Mouse (Mus musculus): ENCODE measurements around the gene Cdipt. TPM values are rescaled to one million over a fixed set of nuclear protein-coding genes. Genes with fewer than 3 reads are reported as not detected.

Gene Cdipt
- polyA plus RNA-seq, 1 experiment = 237 TPM

GRCm38 (mm10) chr7:127020901-127021562 lies 45.3 kb downstream of the Cdipt start, which contains the start of the genes Gm42742 and Prrt2:
Gm42742 (minus strand) TSS chr7:127021097.
Prrt2 (minus strand) TSS chr7:127021211.
- peak; percentile 23 for DNase-seq
- Histone ChIP-seq H3K27me3 (replicated peaks; ENCODE audit: control insufficient read depth, insufficient read depth, low read length) (no peaks in the 10 kb centered on the region), H3K27ac (ENCODE audit: insufficient read depth, low read depth, low read length) (no peak within 1 kb of the TSS), H3K4me3 (ENCODE audit: insufficient read depth, low read depth, low read length) (peak within 1 kb of the TSS; percentile 36; the same call in 1 of the 2 replicates), H3K36me3 (ENCODE audit: control insufficient read depth, insufficient read depth, low read length) (no peaks in the 10 kb centered on the region), H3K4me1 (ENCODE audit: control insufficient read depth, insufficient read depth, low read length) (peaks cover 17% of the 10 kb centered on the region)
- no peak for TF ChIP-seq CTCF (conservative IDR thresholded peaks at IDR 0.05; ENCODE audit: insufficient read depth, insufficient read length, low read depth, low read length)
- TF ChIP-seq POLR2A (IDR thresholded peaks at IDR 0.05; ENCODE audit: low read depth, low read length) = no peak
- 9% methylated on average over 37 of the region's 37 CpGs for WGBS

DNA sequence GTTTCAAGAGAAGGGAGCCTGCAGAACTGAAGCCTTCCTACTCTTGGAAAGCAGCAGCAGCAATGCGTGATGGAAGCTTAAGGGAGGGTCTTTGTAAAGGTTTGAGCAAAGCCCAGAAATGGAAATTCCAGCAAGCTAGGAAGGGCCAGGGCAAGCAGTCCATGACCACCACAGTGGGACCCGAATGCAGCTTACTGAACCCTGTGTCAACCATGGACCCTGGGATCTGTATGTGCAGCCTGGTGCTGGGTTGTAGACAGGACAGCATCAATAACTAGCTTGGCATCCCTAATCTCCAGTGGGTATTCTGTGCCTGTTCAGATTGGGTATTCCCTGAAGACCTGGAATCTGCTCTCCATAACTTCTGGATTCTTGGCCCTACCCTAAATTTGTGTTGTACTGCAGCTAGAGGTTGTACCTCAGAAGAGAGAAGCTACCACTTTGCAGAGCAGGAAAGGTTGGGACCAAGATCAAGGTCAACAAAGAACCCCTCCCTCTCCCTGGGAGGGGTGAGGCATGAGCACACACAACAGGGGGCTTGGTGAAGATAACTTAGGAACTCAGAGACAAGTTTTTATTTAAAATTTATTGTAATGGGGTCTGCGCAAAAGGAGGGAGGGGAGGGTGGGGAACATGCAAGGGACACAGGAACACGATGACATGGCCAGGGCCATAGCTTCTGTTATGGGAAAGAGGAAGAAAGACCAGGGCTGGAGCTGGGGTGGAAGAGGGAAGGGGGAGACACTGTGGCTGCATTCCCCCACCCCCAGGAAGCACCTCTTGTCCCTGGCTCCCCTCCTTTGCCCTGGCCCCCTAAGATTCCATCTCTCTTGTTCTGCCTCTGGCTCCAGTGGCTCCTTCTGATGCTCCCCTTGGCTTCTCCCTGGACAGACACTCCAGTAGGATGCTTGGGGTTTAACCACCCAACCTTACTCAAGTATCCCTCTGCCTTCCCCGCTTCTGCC lies 46.1 kb downstream of the Cdipt start:
- Histone ChIP-seq H3K27me3 (replicated peaks; ENCODE audit: control insufficient read depth, insufficient read depth, low read length) (no peaks in the 10 kb centered on the region), H3K4me3 (ENCODE audit: insufficient read depth, low read depth, low read length) (no peak overlapping the region), H3K36me3 (ENCODE audit: control insufficient read depth, insufficient read depth, low read length) (no peaks in the 10 kb centered on the region), H3K4me1 (ENCODE audit: control insufficient read depth, insufficient read depth, low read length) (peaks cover 17% of the 10 kb centered on the region), H3K27ac (ENCODE audit: insufficient read depth, low read depth, low read length) (no peak overlapping the region)
- TF ChIP-seq CTCF (conservative IDR thresholded peaks at IDR 0.05; ENCODE audit: insufficient read depth, insufficient read length, low read depth, low read length) (no peak), POLR2A (IDR thresholded peaks at IDR 0.05; ENCODE audit: low read depth, low read length) (no peak)
- 57% methylated on average over 5 of the region's 5 CpGs for WGBS
- DNase-seq = no peak

- 95% methylated on average over 7 of the region's 7 CpGs for WGBS
- DNase-seq = no peak
- no peak overlapping the region for H3K4me3 ChIP-seq (ENCODE audit: insufficient read depth, low read depth, low read length)
- H3K4me1 ChIP-seq (ENCODE audit: control insufficient read depth, insufficient read depth, low read length) = peaks cover 15% of the 10 kb centered on the region
- no peak for TF ChIP-seq POLR2A (IDR thresholded peaks at IDR 0.05; ENCODE audit: low read depth, low read length)
- no peak for TF ChIP-seq CTCF (conservative IDR thresholded peaks at IDR 0.05; ENCODE audit: insufficient read depth, insufficient read length, low read depth, low read length)
- no peak overlapping the region for H3K27ac ChIP-seq (ENCODE audit: insufficient read depth, low read depth, low read length)
- H3K36me3 ChIP-seq (ENCODE audit: control insufficient read depth, insufficient read depth, low read length) = no peaks in the 10 kb centered on the region
- H3K27me3 ChIP-seq (replicated peaks; ENCODE audit: control insufficient read depth, insufficient read depth, low read length) = no peaks in the 10 kb centered on the region
Observed at GRCm38 (mm10) chr7:127022528-127023271, 47.0 kb downstream of the Cdipt start.

DNA sequence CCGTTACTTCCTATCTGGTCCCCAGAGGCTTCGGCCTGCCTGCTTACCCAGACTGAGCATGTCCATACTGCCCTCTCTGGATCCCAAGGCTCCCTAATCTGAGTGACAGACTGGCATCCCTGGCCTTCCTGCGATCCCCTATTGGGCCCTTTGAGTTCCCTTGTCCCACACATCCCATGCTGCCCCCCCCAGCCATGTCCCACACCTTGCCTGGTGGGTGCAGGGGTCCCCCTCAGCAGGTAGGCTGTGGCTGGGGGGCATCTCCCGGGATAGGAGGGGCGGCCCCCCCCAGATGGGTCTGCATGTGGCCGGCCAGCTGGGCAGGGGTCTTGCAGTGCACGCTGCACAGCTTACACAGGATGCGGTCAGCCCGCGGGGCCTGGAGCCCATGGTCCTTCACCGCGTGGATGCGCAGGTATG lies 47.6 kb downstream of the Cdipt start:
- DNase-seq = no peak
- no peak overlapping the region for H3K27ac ChIP-seq (ENCODE audit: insufficient read depth, low read depth, low read length)
- peaks cover 15% of the 10 kb centered on the region for H3K4me1 ChIP-seq (ENCODE audit: control insufficient read depth, insufficient read depth, low read length)
- TF ChIP-seq POLR2A (IDR thresholded peaks at IDR 0.05; ENCODE audit: low read depth, low read length) = no peak
- no peak for TF ChIP-seq CTCF (conservative IDR thresholded peaks at IDR 0.05; ENCODE audit: insufficient read depth, insufficient read length, low read depth, low read length)
- H3K36me3 ChIP-seq (ENCODE audit: control insufficient read depth, insufficient read depth, low read length) = no peaks in the 10 kb centered on the region
- no peak overlapping the region for H3K4me3 ChIP-seq (ENCODE audit: insufficient read depth, low read depth, low read length)
- no peaks in the 10 kb centered on the region for H3K27me3 ChIP-seq (replicated peaks; ENCODE audit: control insufficient read depth, insufficient read depth, low read length)
- 77% methylated on average over 13 of the region's 13 CpGs for whole genome bisulfite sequencing

- no peaks in the 10 kb centered on the region for H3K27me3 ChIP-seq (replicated peaks; ENCODE audit: control insufficient read depth, insufficient read depth, low read length)
- 31% methylated on average over 19 of the region's 19 CpGs for WGBS
- peaks cover 15% of the 10 kb centered on the region for H3K4me1 ChIP-seq (ENCODE audit: control insufficient read depth, insufficient read depth, low read length)
- DNase-seq = no peak
- no peaks in the 10 kb centered on the region for H3K36me3 ChIP-seq (ENCODE audit: control insufficient read depth, insufficient read depth, low read length)
- peak overlapping the region; percentile 26; the same call in 1 of the 2 replicates for H3K4me3 ChIP-seq (ENCODE audit: insufficient read depth, low read depth, low read length)
- TF ChIP-seq CTCF (conservative IDR thresholded peaks at IDR 0.05; ENCODE audit: insufficient read depth, insufficient read length, low read depth, low read length) (no peak), POLR2A (IDR thresholded peaks at IDR 0.05; ENCODE audit: low read depth, low read length) (no peak)
- no peak overlapping the region for H3K27ac ChIP-seq (ENCODE audit: insufficient read depth, low read depth, low read length)
Observed at GRCm38 (mm10) chr7:127023896-127024690, 48.4 kb downstream of the Cdipt start.

Data from kidney, adult 2 months (tissue).